In the genomic region with DNA sequence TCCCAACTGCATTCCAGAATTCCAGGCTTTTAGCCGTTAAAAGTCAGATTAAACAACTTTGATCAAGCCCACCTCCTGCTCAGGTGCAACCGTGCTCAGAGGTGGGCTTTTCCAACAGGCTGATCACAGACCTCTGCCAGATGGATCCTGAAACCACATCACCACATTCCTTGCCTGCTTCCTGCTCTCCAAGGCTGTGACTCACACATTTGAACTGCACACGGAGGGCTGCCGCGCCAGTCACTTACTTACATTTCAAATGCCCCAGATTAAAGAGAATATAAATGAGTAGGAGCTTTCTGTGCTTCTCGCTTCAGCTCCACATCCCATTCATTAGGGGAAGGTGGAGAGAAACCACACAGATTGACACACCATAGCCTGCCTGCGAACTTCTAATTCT, we compare ENCODE assay signal across 19 mouse cellular contexts.
A peak's percentile ranks its signal among the peaks of the same experiment; 100 is the strongest.
DNase-seq lines count a peak whose midpoint lies in the region; ATAC-seq and TF ChIP-seq lines count a peak whose summit lies in the region.
"Had no signal": no experiment of that assay in that cellular context is flagged by ENCODE, and none has a peak within 500 bp of the region (broad histone marks: within the 10 kb centered on the region; RNA-seq: fewer than 3 reads in every experiment).

No protein-coding gene starts in this region.

- in situ Hi-C loops in Patski (cut with MboI; ENCODE audit: low pct_unique_long_range_greater_than_20kb), result no loop called here

- no peak overlapping the region for H3K9ac ChIP-seq in heart, embryonic 15.5 days
- no peak overlapping the region for H3K9ac ChIP-seq in lung, postnatal 0 days (replicated peaks; ENCODE audit: low read depth)
- H3K9ac ChIP-seq: limb, embryonic 13.5 days; liver, embryonic 15.5 days had no signal

- intact Hi-C loops in heart, postnatal 14 days (cut with DNase I), result no loop called here

- no peaks in the 10 kb centered on the region for H3K9me3 ChIP-seq in heart, embryonic 15.5 days (replicated peaks)
- H3K9me3 ChIP-seq in lung, postnatal 0 days (ENCODE audit: low read length), result no peaks in the 10 kb centered on the region
- H3K9me3 ChIP-seq: limb, embryonic 13.5 days; liver, embryonic 15.5 days; megakaryocyte, embryonic 14.5 days had no signal

- H3K4me1 ChIP-seq in heart, embryonic 15.5 days (replicated peaks), result no peaks in the 10 kb centered on the region
- no peaks in the 10 kb centered on the region for H3K4me1 ChIP-seq in lung, postnatal 0 days (ENCODE audit: insufficient read depth, low read depth, low read length)
- H3K4me1 ChIP-seq in embryonic fibroblast, embryonic 13.5 days (ENCODE audit: control insufficient read depth, insufficient read depth, low read length), result 0 out of 2 replicates have a peak, but pooled peaks cover 7% of the 10 kb centered on the region
- H3K4me1 ChIP-seq: limb, embryonic 13.5 days; liver, embryonic 15.5 days; megakaryocyte, embryonic 14.5 days had no signal

- DNase-seq in heart, postnatal 14 days, result no peak
- peak; percentile 13 for DNase-seq in lung, postnatal 0 days (ENCODE audit: low spot score)
- DNase-seq in lung, postnatal 36 days, result no peak
- peak; percentile 27 for DNase-seq in Patski (ENCODE audit: low read depth, low spot score)
- DNase-seq in gastrocnemius, postnatal 10 days, result no peak
- DNase-seq in cerebellum, adult 9-11 months, result no peak
- DNase-seq: cerebellum, adult 11-12 months; gastrocnemius, adult 2 months; kidney, adult 8-10 months; right cerebral cortex, postnatal 14 days; thymus, postnatal 36 days had no signal

- no peak for TF ChIP-seq EP300 in lung, postnatal 0 days (IDR thresholded peaks at IDR 0.05)

- CTCF ChIA-PET in Patski (lab: Charles Lee), result no interaction called here

- peak overlapping the region; percentile 16 for H3K4me3 ChIP-seq in heart, embryonic 15.5 days
- no peak overlapping the region for H3K4me3 ChIP-seq in lung, postnatal 0 days (ENCODE audit: low read depth, low read length)
- no peak overlapping the region for H3K4me3 ChIP-seq in embryonic fibroblast, embryonic 13.5 days (ENCODE audit: insufficient read depth, low read length)
- H3K4me3 ChIP-seq: gastrocnemius, adult 2 months; limb, embryonic 13.5 days; liver, embryonic 15.5 days; megakaryocyte, embryonic 14.5 days had no signal

- POLR2A ChIA-PET in Patski (lab: Charles Lee), result no interaction called here

- H3K36me3 ChIP-seq in heart, embryonic 15.5 days, result no peaks in the 10 kb centered on the region
- H3K36me3 ChIP-seq in lung, postnatal 0 days (ENCODE audit: insufficient read depth, low read length), result no peaks in the 10 kb centered on the region
- H3K36me3 ChIP-seq: limb, embryonic 13.5 days; liver, embryonic 15.5 days had no signal

- no peaks in the 10 kb centered on the region for H3K27me3 ChIP-seq in heart, embryonic 15.5 days
- H3K27me3 ChIP-seq in lung, postnatal 0 days (replicated peaks; ENCODE audit: insufficient read depth, low read length), result no peaks in the 10 kb centered on the region
- H3K27me3 ChIP-seq in Patski, result peaks cover 2% of the 10 kb centered on the region
- H3K27me3 ChIP-seq: CH12.LX; limb, embryonic 13.5 days; liver, embryonic 15.5 days; megakaryocyte, embryonic 14.5 days had no signal

- no peak overlapping the region for H3K27ac ChIP-seq in heart, embryonic 15.5 days
- no peak overlapping the region for H3K27ac ChIP-seq in lung, postnatal 0 days (ENCODE audit: low read length)
- H3K27ac ChIP-seq in embryonic fibroblast, embryonic 13.5 days (ENCODE audit: insufficient read depth, low read length), result peak overlapping the region; percentile 82
- H3K27ac ChIP-seq: gastrocnemius, adult 2 months; hindbrain, postnatal 0 days; limb, embryonic 13.5 days; liver, embryonic 15.5 days had no signal

- no peak for ATAC-seq in heart, embryonic 15.5 days (replicated peaks; ENCODE audit: insufficient number of reproducible peaks, insufficient read depth, low FRiP score, low read depth)
- ATAC-seq in lung, postnatal 0 days, result peak; percentile 54; the same call in 1 of the 2 replicates
- peak; percentile 99 for ATAC-seq in Patski
- ATAC-seq: forebrain, embryonic 14.5 days; hindbrain, postnatal 0 days had no signal

- TF ChIP-seq CTCF in lung, postnatal 0 days (IDR thresholded peaks at IDR 0.05), result no peak
- no peak for TF ChIP-seq CTCF in Patski (IDR thresholded peaks at IDR 0.05)
- TF ChIP-seq CTCF in embryonic fibroblast, embryonic 13.5 days (IDR thresholded peaks at IDR 0.05; ENCODE audit: borderline replicate concordance, insufficient read depth, low read length), result no peak

- no peak for TF ChIP-seq POLR2A in embryonic fibroblast, embryonic 13.5 days (IDR thresholded peaks at IDR 0.05; ENCODE audit: low read depth, low read length)

- peak overlapping the region; percentile 49 for H3K4me2 ChIP-seq in heart, embryonic 15.5 days
- 0 out of 2 replicates have a peak overlapping the region, but pooled peaks have one; percentile 8 for H3K4me2 ChIP-seq in lung, postnatal 0 days (replicated peaks; ENCODE audit: low read depth, low read length)
- H3K4me2 ChIP-seq: limb, embryonic 13.5 days; liver, embryonic 15.5 days had no signal

- WGBS in heart, embryonic 15.5 days, result 20% methylated on average over 7 of the region's 7 CpGs
- WGBS in lung, postnatal 0 days, result 32% methylated on average over 7 of the region's 7 CpGs

Comparison
In these comparisons a context has a peak if more than half of its experiments do, and no peak if none do; other contexts are left out.
1. DNase-seq: peak in lung, postnatal 0 days (single experiment) and Patski (single experiment); none in heart, postnatal 14 days (0 of 2), lung, postnatal 36 days (single experiment), gastrocnemius, postnatal 10 days (single experiment) and cerebellum, adult 9-11 months (single experiment).